Mouse (Mus musculus) layer of hippocampus, adult 8-10 months (tissue): ENCODE measurements around the gene Tada2a. TPM values are rescaled to one million over a fixed set of nuclear protein-coding genes. Genes with fewer than 3 reads are reported as not detected.
A peak's percentile ranks its signal among the peaks of the same experiment; 100 is the strongest.

ENCODE experiments used
- DNase-seq, 2 experiments: peaks; one replicate each; pipeline ENCODE4 v3.0.0; 2022; ENCODE audit warnings: low spot score in 2 of 2
- total RNA-seq, 4 experiments: library from RNA; stranded (reverse); gene quantifications; 2 replicates each; pipeline ENCODE4 v1.2.4; 2022

Gene Tada2a
- 10 to 100 TPM; 33.5 to 37.2 (median 36.7) TPM for total RNA-seq

DNA sequence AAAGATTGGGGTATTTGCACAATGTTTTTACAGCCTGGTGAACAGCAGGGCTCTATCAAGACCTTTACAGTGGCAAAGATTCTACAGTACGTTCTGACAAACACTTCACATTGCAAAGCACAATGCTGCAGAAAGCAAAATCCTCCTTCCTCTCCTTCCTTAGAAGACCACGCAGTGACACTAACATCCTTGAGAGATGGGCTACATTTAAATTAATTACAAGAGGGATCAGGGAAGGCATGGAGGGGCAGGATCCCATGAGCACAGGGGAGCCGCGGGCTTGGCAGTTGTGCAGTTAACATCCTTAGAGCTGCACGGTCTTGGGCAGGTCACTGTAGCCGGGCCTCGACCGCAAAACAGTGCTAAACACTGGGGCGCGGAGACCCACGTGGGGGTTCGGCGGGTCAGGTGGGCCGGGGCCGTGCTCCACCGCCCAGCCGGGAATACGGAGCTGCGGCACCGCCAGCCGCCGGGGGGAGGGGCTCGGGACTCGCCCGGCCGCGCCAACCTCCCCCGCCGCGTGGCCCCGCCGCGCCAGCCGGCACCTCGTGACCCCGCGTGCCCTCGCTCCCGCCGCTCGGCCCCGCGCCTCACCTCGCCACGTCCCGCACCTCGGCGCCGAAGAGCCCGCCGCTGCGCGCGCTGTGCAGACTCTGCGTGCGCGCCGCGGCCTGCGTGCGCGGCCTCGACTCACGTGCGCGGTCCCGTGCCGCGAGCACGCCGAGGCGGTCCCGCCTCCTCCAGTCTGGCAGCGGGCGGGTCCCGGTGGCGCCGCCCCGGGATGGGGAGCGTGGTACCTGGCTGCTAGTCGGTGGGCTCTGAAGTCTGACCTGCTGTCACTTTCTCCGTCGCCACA, at the start of gene Tada2a, which contains the start of gene Acaca:
Gene Tada2a, minus strand, starts transcription at position 658 of the 856 bp plus-strand sequence.
Gene Acaca, plus strand, starts transcription at position 730 of the 856 bp plus-strand sequence.
- peak; percentile 43 to 66 for DNase-seq

DNA sequence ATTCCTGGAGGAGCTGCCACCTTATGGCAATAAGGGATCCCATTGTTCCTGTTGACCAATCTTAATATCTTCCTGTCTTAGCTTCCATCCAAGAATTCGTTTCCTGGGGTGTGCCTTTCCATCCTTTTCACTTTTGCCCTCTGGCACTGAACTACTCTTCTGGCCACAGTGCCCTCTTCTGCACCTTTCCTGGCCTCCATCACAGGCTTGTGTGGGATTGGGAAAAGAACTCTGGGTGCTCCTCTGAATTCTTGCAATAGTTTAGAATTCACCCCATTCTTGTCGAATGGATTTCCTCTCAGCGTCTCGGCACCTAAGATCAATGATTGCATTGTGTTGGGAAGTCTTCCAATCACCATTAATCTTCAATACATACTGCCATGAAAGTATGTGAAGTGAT, 49.2 kb upstream of the Tada2a start:
- no peak for DNase-seq

DNA sequence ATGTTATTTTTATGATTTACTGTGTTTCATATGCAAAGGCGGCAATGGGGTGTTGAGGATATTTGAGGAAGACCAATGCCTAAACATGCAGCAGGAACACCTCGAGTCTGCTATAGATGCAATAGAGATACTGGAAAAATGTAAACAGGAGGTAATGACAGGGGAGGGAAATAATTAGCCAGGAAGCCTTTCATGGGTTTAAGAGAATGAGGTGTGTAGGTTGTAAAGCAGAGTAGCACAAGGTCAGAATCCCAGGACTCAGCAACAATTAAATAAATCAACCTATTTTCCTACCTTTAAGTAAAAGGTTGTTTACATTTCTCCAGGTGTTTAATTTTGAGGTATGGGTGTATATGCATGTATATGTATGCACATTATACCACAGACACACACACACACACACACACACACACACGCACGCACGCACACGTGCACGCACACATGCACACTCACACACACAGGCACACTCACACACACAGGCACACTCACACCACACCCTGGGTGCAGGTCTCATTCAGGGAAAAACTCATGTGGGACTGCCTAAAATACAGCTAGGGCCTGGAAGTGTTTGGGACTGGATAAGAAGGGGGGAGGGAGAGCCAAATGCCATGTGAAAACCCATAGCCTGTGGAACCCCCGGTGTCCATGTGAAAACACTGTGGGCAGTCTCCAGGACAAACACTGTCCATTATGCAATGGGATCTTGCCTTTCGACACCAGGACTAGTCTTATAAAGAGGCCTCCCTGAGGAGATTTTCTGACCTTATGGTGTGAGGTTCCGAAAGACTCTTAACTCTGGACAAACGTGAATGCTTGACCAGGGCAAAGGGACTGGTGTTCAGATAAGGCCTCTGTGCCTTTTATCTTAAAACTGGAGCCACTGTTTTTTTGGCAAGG, 43.4 kb upstream of the Tada2a start:
- no peak for DNase-seq

DNA sequence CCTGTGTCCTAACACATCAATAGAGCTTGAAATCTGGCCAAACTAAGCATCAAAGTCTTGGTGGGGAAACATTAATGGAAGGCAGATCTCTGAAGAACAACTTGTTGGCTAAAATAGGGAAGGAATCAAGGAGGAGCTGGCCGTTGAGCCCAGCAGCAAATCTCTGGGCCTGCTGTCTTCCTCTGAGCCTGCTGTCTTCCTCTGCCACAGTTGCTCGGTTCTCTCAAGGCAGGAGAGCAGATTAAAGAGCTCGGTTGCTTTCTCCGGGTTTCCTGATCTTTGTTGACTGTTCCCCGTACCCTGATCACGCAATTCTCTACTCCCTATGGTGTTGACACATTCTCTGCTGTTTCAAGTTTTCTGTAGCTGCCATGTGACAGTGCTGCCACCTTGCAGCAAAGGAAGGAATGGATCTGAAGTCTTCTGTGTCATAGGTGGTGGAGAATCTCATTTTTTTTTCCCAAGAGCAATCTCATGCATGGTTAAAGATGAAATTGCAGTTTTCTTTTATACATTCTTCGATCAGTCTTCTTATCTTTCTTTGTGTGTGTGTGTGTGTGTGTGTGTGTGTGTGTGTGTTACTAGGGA, 39.4 kb upstream of the Tada2a start:
- peak; percentile 27 to 52 for DNase-seq

DNA sequence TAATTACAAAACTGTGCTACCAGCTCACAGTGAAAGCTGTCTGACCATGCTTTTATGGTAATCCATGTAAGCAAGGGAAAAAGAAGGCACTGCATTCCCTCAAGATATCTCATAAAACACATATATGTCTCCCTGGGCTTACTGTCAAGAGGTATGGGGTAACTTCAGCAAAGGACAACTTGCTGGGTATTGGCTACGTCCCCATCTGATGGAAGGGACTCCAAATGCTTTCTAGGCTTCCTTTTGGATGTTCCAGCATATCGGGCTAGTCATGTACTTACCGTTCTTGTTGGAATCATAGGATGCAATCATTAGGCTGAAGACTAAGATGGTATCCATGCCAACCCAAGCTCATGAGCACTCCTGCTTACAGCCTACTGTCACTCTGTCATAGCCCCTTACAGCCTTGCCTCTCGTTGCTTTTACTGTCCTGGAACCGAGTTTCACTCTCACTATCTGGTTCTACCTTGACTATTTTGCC, 37.7 kb upstream of the Tada2a start, which contains the start of gene Gm11437:
Gene Gm11437, minus strand, starts transcription at position 431 of the 481 bp plus-strand sequence.
- DNase-seq: no peak

DNA sequence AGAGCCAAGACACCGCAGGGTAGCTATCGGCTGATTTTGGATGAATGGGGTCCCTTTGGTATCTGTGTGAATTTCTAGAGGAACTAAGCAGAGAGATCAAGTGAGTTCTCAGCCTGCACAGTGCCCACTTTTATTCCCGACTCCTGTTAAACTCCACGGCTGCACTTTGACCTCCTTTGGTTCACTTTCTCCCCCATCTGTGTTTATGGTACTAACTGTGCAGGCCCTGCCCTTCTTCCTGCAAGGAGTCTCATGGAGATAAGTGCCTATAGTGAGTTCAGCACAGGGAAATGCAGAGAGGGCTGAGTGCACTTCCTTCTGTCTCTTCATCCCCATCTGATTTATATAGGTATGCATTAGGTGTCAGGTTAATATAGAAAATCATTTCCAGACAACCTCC, 35.2 kb upstream of the Tada2a start:
- DNase-seq: no peak

DNA sequence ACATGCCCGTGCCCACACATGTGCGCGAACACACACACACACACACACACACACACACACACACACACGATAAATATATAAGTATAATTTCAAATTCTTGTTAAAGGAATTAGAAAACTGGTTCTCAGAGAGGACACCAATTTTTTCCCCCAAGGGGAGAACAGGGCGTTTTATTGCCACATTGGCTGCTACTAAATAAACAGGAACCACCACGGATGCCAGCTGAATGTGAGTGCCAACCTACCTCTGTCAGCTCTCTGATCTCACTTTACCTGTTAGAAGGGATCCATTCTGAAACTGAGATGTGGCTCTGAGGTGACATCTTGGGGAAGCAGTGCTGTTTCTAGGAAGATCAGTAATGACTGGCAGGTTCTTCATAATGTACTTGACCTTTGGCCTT, 34.7 kb upstream of the Tada2a start:
- no peak for DNase-seq

DNA sequence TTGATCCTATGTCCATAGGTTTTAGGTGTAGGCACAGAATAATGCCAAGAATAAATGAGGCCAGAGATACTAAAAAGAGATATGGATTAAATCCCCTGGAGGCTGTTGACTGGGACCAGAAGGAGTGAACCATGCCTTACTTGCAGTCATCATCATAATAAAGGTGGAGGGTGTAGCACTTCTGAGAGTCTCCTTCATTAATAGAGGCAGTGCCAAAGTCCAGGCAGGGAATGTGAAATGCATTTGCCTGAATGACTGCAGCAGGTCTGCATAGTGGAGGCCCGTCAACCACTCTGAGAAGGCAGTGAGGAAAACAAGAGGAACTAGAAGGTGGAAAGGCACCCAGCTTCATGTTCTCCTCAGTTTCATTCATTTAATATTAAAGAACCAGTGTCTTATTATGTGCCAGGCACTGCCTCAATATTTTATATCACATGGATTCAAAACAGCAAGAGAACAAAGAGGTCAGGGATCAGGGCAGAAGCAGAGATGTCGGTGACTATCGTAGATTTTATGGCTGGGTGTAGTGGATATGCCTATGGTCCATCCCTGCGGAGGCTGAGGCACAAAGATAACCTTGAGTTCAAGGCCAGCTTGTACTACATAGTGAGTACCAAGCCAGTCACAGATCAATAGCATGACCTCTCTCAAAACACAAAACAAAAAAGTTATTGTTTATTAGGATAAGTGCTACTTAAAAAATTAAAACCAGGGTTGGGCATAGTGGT, 27.3 kb upstream of the Tada2a start:
- no peak for DNase-seq

DNA sequence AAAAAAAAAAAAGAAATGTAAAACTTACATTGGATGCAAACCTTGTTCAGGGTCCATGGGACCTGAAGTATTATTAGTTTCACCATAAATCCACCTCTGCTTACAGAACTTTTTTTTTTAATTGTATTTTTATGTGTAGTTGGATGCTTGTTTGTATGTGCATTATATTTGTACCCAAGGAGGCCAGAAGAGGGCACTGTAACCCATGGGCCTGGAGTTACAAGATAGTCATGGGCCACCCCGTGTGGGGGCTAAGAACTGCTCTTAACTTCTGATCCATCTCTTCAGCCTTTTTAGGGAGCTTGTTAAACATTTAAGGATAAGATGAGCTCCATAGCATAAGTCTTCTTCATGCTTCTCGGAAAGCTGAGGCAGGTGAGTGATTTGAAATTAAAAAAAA, 21.5 kb upstream of the Tada2a start:
- no peak for DNase-seq

DNA sequence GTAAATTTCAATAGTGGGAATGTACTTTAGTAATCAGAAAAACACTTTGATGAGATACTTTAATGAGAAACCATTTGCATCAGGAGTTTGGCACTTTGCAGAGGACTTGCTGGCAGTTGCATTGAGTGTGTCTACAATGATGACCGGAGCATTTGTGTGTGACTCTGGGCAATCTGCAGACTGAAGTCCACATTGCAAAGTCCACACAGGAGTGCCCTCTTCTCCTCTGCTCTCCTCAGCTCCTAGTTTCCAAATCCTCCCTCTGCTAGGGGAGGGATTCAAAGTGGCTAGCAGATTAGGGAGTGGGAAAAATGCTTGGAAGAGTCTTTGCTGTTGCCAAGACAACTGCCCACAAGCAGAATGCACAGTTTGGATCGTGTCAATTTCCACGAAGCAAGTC, 16.7 kb upstream of the Tada2a start:
- DNase-seq: no peak

DNA sequence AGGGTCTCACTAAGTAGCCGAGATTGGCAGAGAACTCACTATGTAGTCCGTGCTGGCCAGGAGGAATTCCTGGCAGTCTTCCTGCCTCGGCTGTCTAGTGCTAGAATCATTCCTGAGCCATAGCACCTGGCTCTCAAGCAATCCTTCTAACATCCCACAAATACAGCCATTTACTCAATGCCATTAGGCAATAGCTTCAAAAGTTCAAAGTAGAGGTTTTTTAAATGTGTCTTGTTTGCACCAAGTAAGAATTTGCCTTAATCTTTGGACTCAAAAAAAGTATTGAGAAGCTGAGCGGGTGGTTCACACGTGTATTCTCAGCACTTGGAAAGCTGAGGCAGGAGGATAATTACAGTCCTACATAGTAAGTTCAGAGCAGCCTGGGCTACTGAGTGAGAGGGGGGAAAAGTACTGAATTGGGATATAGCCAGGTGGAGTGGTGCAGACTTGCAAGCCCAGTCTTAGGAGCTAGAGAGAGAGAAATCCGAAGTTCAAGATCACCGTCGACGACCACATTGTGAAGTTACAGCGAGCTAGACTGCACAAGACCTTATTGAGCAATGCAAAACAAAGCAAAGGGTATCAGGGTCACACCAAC, 15.9 kb upstream of the Tada2a start:
- no peak for DNase-seq

DNA sequence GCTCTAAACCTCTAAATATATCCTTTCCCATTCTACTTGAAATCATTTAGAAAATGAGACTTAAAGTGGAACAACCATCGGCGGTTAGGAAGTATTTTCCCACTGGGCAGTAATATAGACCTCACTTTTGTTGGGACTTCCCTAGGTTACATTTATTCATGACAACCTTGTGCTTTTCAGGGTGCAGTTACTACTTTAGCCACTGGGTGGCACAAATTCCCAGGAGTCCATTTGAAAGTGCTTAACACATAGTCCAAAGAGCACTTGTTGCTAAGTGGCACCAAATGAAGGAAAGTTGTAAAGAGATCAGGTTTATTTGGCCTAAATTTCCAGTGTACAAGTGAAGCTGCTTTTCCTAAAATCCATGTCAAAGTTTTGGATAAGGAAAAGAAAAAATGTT, 12.4 kb upstream of the Tada2a start:
- peak in 1 of 2 experiments; percentile 48 for DNase-seq

DNA sequence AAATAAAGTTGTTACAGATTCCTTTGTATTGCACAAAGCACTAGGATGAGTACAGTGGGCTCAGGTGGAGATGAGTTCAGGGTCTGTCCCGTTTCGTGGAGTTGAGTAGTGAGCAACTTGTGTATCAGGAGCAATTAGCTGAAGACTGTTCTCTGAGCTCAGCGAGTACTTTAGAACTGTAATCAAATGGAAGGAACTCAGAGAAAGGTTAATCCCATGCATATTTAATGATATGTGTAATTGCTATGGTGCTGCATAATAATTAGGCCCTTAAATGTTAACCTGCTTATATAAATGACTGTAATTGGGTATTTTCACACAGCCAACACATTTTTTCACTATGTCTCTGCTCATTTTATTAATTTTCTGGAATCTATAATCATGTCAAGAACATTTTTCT, 7.1 kb upstream of the Tada2a start:
- DNase-seq: no peak

DNA sequence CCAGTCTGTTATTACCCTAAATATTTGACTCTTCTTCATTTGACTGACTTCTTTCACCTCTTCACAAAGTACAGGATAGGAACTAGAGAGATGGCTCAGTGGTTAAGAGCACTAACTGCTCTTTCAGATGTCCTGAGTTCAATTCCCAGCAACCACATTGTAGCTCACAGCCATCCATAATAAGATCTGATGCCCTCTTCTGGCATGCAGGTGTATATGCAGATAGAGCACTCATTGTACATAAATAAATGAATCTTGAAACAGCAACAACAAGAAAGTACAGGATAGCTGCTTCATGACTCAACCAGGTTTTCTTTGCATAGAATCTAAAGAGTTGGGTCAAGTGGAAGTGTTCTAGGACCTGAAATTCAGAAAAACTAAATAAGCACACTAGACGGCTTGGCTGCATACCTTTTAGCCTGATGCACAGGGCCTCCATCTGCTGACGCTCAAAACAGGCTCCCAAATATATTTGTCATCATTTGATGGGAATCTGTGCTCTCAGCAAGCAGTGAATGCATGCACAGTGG, 5.0 kb upstream of the Tada2a start:
- no peak for DNase-seq

DNA sequence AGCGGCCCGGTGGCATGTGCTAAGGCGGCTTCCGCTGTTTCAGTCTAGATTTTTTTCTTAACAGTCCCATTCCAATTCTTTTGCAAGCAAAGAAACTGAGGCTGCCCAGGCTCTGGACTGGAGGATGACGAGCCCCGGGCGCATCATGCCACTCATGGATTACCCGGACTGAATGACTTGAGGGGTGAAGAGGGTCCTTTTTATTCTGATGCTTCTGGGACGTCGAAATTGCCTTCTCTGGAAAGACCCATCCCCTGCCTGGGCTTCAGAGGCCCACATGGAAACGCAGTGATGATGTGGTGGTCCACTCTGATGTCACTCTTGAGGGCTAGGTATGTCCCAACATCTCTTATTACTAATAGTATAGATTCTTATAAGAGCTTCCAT, 392 bp upstream of the Tada2a start:
- DNase-seq: no peak

DNA sequence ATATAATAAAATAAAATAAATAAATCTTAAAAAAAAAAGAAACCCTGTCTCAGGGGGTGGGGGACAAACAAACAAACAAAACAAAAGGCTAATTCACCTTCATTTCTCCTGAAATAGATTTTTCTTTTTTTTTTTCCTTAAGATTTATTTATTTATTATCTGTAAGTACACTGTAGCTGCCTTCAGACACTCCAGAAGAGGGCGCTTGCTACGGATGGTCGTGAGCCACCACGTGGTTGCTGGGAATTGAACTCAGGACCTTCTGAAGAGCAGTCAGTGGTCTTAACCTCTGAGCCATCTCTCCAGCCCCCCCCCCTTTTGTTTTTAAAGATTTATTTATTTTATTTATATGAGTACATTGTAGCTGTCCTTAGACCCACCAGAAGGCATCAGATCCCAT, 1.4 kb downstream of the Tada2a start:
- DNase-seq: no peak

DNA sequence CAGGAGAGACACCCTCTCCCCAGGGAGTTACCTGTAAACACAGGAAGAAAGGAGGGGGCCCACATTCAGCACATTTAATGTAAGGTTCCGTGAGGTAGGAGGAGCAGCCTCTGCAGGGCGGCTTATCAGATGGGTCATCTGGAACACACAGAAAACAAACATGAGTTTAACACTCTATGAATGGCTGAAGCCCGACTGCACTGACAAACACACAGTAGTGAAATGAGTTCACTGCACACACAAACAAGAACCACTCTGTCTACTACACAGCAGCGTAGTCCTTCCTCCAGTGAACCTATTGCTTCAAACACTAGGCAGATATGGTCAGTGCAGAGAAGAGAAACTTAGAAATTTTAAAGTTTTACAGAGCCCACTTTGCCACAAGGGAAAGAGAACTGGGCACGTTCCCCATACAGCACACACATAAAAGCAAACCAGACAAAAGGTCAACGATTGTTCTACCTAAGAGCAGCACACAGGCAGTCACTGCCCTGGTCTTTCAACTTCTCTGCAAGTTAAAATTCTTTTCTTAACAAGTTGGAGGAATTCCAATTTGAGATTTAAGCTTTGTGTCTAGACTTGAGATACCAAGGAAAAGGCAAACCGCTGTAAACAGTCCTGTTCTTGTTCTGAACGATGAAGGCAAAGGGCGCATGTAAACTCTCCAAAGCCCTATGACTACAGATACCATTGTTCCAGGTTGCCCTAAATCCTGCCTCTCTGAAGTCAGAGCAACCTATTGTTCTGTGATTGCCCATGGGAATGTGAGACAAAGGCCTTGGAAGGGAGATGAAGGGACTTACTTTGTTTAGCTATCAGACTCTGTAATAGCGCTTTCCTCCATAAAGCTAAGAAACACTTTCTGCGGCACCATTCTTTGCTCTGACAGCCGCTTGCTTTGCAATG, 8.1 kb downstream of the Tada2a start:
- DNase-seq: no peak

DNA sequence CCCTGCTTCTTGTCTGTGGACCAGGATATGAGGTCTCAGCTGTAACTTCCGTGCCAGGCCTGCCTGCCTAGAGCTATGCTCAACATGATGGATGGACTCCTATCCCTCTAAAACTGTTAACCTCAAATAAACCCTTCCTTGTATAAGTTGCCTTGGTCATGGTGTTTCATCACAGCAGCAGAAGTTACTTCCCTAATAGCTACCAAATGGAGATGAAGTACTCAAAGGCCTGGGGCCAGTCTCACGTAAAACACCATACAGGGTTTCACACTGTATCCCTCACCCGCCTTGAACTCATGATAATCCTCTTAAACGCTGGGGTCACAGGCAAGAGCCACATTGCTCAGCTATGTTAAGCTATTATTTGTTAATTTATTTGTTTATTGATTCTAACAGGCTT, 12.0 kb downstream of the Tada2a start:
- no peak for DNase-seq

DNA sequence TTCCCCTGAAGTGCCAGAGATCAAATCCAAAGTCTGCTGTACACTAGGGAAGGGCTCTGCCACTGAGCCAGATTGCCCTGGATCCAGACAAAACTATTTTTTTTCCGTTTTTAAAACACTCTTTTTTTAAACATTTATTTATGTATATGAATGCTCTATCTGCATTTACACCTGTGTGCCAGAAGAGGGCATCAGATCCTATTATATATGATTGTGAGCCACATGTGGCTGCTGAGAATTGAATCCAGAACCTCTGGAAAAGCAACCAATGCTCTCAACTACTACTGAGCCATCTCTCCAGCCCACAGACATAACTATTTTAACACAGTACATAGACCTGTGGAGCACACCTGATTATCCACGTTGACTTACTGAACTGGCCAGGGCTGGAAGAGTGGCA, 13.2 kb downstream of the Tada2a start:
- no peak for DNase-seq
